Mouse (Mus musculus) MEL-GATA-1-ER (cell line): ENCODE results near the gene Rpa1.
"Not testable (repeated sequence)": the region's sequence is repeated elsewhere in the genome, so short reads cannot be mapped to it uniquely, and the experiment has no call there.

Experiments
- DNase-seq: peaks from one replicate; pipeline ENCODE4 v3.0.0-alpha.2; 2012; ENCODE audit warnings: low read depth; ENCODE audit errors: extremely low read depth

The Rpa1 gene

DNA sequence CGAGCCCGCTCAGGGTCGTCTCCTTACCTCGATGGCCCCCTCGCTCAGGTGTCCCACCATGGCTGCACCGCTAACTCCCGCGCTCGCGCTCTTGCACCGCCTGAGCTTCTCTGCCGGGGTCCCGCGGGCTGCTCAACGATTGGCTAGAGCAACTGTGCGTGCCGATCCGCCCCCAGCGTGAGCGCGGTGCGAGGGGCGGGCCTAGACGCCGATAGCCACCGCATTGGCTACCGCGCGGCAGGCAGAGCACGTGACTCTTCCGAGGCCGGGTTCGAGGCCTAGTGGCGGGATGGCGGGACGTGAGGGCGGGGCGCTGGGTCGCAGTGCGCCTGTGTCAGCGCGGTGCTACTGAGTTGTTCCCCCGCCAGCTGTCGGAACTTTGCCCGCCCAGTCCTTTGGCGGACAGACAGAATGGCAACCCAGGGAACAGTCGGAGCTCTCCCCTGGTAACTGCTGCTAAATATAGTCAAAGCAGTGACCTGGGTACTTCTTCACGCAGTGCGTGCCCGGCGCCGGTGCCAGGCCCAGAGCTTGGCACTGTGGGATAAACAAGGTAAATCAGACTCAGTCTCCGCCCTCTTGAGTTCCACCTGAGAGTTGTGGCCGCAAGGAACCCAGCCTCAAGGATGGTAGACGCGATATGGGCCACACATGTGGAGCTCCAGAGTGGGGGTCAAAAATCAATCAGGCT lies at the start of gene Rpa1, which contains the start of gene Smyd4:
Gene Rpa1, minus strand, starts transcription at position 126 of the 691 bp plus-strand sequence.
Gene Smyd4, plus strand, starts transcription at position 235 of the 691 bp plus-strand sequence.
- peak; percentile 82 for DNase-seq

DNA sequence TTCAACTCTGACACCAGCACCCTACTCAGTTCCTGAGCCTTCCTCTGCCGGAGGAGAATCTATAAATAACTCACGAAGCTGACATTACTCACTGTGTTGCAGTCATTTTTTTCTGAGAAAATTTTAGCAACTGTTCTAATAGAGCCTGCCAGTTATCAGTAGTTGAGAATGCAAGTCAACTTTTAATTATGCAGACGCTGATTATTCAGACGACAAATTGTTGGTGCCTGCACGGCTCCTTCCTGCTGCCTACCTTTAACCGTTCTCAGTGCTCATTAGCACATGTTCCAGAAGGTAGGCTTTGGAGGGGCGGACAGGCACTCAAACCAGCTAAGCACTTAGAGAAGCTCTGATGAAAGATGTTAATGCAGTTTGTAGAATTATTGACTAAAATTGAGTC lies 49.3 kb upstream of the Rpa1 start:
- DNase-seq: no peak

DNA sequence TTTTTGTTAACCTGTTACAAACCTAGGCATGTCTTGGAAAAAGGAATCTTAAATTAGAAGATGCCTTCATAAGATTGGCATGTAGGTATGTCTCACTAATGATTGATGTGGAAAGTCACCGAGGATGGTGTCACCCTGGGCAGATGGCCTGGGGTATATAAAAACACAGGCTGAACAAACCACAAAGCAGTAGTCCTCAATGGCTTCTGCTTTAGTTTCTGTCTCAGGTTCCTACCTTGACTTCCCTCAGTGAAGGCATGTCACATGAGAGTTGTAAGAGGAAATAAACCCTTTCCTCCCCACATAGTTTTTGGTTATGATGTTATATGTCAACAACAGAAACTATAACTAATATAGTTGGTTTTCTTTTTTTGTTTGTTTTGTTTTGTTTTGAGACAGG lies 47.5 kb upstream of the Rpa1 start:
- no peak for DNase-seq

DNA sequence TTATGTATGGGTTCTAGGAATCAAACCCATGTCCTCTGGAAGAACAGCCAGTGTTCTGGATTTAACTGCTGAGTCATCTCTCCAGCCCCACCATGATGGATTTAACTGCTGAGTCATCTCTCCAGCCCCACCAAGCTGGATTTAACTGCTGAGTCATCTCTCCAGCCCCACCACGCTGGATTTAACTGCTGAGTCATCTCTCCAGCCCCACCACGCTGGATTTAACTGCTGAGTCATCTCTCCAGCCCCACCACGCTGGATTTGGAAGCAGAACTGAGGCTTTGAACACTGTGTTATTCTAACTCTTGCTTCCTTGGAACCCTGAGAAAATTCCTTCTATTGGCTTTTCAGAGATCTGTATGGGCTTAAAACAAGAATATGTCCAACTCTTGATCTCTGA lies 35.4 kb upstream of the Rpa1 start:
- DNase-seq: peak; percentile 58

DNA sequence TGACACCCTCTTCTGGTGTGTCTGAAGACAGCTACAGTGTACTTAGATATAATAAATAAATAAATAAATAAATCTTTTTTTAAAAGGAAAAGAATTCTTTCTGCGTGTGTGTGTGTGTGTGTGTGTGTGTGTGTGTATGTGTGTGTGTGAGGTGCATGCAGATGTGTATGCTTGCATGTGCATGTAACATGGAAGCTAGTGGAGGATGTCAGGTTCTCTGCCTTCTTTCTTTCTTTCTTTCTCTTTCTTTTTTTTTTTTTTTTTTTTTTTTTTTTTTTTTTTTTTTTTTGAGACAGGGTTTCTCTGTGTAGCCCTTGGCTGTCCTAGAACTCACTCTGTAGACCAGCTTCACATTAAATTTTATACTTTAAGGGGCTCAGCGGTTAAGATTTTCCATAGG lies 30.7 kb upstream of the Rpa1 start:
- DNase-seq: not testable (repeated sequence)

DNA sequence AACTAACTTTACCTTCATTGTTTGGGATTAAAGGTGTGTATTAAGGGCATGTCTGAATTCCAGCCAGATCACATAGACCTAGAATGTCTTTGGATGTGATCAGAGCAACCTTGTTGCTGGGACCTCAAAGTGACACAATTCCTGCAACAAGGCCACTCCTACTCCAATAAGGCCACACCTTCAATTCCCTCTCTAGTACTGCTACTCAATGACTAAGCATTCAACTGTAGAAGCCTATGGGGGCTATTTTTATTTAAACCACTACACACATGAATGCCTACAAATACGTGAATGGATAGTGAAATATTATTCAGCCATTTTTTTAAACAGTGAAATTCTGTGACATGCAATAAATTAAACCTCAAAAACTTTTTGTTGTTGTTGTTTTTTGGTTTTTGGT lies 29.0 kb upstream of the Rpa1 start:
- peak; percentile 43 for DNase-seq

DNA sequence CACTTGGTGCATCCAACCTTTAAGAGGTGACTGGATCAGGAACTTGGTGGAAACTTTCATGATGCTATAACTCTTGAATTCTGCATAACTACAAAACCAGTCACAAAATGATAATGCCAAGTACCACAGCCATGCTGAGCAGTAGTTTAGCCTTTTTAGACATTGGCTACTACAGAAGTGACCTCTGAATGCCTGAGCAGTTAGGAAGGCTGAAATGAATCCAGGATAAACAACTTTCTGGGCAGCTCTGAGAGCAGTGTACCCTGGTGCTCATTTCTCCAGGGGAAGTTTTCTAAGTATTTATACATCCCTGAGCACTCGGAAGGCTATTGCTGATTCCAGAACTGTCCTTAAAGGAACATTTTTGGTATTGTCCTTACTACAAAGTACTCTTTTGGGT lies 7.4 kb upstream of the Rpa1 start:
- DNase-seq: no peak

DNA sequence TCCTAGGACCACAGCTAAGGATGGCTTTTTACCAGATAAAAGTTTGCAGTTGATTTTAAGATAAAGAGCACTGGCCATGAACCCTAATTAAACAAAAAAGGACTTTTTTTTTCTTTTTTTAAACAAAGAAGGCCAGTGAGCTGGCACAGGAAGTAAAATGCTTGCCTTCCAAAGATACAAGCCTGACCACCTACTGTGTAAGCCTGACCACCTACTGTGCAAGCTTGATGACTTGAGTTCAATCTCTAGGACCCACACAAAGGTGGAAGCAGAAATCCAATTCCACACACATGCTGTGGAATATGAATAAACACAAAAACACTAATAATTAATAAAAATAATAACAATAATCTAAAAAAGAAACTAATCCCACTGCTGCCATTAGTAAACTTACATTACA lies 3.1 kb upstream of the Rpa1 start:
- no peak for DNase-seq

DNA sequence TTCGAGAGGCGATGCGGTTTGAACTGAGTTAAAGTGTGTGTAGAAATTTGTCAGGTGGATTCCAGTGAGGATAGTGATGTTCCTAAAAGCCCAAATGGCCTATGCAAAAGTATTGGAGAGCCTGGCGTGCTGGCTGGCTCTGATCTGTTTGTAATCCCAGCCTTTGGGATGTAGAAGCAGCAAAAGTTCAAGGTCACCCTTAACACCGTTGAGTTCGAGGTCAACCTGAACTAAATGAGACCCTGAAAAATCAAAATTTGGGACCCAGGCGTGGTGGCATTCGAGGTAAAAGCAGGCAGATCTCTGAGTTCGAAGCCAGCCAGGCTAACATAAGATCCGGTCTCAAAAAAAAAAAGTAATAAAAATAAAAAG lies 752 bp upstream of the Rpa1 start:
- no peak for DNase-seq

DNA sequence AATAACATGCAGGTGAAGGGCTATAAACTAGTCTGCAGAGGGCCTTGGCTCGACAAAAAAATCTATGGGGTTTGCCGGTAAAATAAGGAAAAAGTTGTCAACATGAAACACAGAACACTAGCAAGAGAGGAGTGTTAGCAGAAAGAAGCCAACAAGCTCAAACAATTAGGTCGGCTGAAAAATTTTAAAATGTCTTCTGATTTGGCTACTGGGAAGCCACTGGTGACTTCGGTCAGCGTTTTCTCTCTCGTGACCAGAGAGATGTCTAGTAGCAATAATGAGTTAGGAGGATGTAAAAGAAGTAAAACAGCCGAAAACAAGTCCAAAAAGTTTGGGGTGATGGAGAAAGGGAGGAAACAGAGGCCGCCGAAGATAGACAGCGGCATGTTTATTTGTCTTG lies 528 bp downstream of the Rpa1 start:
- no peak for DNase-seq

DNA sequence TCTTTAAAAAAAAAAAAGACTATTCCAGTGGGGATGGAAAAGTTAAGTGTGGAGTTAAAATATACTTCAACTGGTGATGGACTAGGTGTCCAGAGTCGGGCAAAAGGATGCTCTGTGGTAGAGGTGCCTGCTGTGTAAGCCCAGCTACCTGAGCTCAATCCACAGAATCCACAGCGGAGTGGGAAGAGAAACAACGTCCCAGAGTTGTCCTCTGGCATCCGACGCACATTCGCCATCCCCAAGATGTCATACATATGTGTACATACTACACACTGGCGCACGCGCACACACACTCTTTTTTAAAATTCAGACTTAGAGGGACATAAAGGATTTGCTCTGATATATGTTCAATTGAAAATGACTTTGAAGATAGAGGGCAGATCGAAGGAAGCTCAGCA lies 937 bp downstream of the Rpa1 start:
- peak; percentile 47 for DNase-seq

DNA sequence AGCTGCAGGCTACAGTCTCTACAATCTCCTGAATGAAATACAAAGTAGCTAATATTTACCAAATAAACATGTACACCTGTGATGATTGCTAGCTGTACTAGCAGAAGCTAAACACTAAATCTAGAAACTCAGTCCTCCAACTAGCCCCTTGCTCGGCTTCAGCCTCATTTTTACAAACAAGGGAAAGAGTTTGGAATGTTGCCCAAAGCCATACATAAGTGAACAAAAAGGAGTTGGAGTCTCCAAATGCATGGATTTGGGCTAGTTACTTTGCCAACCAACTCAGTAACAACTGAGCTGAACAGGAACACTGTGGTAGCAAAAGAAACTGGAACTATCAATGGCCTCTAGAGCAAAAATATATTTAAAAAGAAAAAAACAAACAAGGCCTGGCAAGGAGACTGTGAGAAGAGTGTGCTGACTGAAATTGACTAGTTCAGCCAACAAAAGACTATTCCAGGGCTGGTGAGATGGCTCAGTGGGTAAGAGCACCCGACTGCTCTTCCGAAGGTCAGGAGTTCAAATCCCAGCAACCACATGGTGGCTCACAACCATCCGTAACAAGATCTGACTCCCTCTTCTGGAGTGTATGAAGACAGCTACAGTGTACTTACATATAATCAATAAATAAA lies 1.5 kb downstream of the Rpa1 start:
- no peak for DNase-seq

DNA sequence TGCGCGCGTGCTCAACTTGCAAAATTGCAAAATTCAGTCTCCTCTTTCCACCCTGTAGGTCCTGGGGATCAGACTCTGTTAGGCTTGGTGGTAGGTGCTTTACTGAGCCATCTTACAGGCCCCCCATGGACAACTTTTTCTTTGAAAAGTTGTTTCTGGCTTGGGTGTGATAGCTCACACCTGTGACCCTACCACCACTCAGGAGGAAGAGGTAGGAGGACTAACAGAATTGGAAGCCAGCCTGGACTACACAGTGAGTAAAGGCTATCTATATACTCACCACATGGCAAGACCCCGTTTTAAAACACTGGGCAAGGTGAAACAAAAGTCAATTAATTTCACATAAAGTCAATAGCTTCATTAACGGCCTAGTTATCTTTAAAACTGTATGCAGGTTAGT lies 3.4 kb downstream of the Rpa1 start:
- no peak for DNase-seq

DNA sequence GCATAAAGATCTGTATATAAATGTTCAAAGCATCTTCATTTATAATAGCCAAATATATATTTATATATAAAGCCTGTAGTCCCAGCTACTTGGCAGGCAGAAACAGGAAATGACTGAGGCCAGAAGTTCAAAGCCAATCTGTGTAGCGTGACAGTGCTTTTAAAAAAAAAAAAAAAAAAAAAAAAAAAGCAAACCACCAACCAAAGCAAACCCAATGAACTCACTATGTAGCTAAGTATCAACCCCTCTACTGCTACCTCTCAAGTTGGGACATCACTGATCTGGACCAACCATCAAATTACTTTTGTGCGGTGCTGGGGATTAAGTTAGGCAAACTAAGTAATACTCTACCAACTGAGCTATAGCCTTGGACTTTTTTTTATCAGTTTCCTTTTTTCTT lies 4.0 kb downstream of the Rpa1 start:
- DNase-seq: no peak

DNA sequence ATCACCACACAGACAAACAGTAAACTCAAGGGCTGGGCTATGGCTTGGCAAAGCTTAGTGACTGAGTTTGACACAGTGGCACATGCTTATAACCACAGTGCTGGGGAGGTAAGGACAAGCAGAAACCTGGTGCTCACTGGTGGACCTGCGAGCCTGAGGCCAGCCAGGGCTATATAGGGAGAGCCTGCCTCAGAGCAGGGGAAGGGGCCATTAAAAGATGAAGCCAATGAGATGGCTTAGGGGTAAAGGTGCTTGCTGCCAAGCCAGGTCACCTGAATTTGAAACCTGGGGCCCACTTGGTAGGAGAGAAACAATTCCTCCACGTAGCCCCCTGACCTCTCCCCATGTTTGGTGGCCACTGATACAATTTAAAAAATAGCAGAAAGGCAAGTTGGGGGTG lies 5.0 kb downstream of the Rpa1 start:
- no peak for DNase-seq

DNA sequence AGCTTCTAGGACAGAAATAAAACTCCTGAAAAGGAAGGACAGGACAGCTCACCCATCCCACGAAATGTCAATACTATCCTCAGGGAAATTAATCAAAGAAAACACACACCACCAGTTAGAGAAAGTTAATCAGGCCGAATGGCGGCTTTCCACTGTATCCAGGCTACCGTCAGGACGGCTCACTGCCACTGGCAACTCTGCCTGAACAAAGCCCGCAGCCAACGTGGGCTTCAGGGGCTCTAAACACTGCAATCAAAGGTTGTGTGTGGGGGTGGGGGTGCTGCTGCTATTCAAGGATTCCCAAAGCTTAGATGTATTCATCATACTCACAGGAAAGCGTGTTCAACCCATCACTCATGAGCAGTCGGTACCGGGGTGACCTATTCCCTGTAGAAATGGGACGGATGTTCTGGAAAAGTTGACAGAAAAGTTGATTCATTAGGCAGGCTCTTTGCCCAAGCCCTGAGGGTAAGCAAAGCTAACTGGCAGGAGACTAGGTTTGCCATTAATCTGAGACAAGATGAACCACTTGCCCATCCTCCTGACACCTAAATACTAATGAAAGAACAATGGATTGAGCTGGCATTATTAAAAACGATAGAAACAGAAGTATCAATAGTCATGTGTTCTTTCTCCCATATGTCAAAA lies 7.3 kb downstream of the Rpa1 start:
- no peak for DNase-seq

DNA sequence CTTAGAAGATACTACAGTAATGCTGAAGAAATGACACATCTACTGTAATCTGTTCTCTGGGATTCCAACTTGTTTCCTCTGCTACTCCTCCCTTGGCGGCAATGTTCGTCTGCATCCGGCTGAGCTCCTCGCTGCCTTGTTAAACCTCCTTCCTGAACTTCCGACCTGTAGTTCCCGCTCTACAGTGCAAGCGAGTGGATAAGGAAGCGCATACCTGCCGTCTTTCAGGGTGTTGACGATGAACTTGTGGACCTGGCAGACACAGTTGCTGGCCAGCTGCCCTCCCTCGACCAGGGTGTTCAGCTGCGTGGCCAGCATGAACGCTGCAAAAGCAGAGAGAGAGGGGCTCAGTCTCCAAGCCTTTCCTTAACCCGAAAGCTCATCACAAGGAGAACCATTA lies 8.0 kb downstream of the Rpa1 start:
- DNase-seq: no peak

DNA sequence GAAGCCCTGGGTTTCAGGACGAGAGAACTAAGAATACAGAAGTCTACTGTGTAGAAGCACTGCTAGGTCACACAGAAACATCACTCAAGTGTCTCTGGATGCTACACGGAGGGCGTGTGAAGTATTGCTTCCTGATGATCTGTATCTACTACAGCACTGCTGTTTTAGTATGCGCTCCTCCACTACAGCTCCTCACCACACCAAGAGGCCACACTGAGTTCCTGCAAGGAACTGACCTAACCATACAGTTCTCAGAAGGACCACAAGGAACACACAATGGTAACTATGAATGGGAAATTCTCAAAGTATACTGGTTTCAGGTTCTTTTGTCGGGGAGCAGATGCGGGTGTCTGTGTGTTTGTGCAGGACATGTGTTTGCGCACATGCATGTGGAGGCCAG lies 10.9 kb downstream of the Rpa1 start:
- DNase-seq: no peak

DNA sequence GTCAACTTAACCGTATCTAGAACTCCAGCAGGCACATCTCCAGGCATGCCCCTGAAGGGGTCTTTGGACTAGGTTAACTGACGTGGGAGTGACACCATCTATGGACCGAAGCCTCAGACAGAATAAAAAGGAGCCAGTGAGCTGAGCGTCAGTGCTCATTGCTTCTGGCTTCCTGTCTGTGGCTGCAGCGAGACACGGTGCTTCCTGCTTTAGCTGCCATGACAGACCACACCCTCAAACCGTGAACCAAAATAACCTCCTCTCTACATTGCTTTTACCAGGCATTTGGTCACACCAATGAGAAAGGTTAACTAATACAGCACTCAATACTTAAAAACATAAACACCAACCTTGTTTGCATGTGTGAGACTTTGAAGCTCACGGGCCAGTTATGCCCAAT lies 11.4 kb downstream of the Rpa1 start:
- no peak for DNase-seq

DNA sequence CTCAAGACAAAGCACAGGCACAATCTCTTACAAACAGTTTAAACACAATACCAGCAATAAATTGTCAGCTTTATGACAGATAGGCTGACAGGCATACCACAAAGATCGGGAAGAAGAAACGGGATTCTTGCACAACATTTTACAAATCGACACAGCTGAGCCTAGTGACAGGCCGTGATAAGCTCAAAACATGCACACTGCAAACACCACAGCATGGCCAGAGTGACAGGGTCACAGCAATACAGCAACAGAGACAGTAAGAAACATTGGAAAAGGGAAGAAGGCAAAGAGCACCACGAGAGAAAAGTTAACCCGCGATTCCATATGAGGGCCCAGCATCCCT lies 22.2 kb downstream of the Rpa1 start:
- no peak for DNase-seq

DNA sequence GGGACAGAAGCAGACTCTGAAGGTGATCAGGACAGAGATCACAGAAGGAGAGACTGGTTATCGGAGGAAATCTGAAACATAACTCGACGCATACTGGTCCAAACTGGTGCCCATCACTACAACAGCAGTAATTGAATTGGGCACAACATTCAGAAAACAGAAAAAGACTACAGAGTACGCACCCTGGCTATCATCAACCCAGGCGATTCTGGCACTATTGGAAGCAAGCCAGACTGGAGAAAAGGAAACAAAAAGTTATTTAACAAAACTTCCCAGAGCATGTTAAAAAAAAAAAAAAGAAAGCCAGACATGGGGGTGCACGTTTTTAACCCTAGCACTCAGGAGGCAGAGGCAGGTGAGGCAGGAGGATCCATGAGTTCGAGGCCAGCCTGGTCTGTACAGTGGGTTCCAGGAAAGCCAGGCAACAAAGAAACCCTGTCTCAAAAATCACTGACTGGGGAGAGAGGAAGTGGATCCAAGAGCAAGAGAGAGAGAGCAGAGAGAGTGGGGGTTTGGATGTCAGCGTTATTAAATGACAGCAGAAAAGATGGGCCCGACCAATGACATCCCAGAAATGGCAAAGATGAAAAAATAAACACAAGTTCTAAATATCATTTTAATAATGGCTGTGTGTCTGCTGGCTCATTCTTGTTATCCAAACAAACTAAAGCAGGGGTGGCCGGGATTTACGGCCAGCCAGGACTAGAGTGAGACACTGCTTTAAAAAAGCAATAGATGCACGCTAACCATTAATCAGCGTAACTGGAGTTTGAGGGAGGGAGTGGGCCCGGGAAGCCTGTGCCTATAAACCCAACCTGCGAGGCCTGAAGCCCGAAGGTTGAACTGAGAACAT lies 22.8 kb downstream of the Rpa1 start:
- no peak for DNase-seq

DNA sequence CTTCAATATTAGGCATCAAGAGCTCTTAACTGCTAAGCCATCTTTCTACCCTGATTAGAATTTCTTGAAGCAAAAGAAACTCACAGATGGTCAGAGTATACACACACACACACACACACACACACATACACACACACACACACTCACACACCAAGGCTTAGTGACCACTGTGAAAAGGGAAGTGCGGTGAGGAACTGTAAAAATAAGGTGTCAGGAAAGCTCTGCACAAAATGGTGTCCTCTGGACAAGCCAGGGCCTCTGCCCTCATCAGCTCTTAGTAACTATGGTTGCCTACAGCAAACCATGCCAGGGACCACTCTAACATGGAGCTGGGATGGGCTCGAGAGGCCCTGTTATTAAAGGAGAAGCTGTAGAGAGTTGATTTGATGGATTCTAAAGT lies 23.7 kb downstream of the Rpa1 start:
- no peak for DNase-seq
